Mouse (Mus musculus) Patski (cell line): ENCODE data around the gene Prr36. TPM values are rescaled to one million over a fixed set of nuclear protein-coding genes. Genes with fewer than 3 reads are reported as not detected.
A peak's percentile ranks its signal among the peaks of the same experiment; 100 is the strongest.

Experiments
- ATAC-seq: fragments of 100-300 bp; one replicate; pipeline ENCODE4 v1.8.0; 2021
- CTCF ChIA-PET: fragments of 350-600 bp; sonication (Branson Sonifier 250); formaldehyde crosslinking; loops from one replicate; lab custom pipeline; 2022; ENCODE audit warnings: inconsistent platforms; lab: Charles Lee
- POLR2A ChIA-PET: fragments of 350-600 bp; sonication (Branson Sonifier 250); formaldehyde crosslinking; loops from one replicate; lab custom pipeline; 2022; ENCODE audit warnings: antibody characterized with exemption, inconsistent platforms; lab: Charles Lee
- DNase-seq: peaks from one replicate; pipeline ENCODE4 v3.0.0-alpha.2; 2011; ENCODE audit warnings: low read depth, low spot score
- H3K27me3 ChIP-seq: fragments of 371-371 bp; one replicate; pipeline ENCODE4 v1.5.1; 2021
- CTCF ChIP-seq: fragments of 100-300 bp; IDR thresholded peaks from one replicate; pipeline ENCODE4 v1.5.1; 2021
- in situ Hi-C: fragments of 300-500 bp; cut with MboI; formaldehyde crosslinking; loops from 3 replicates; pipeline ENCODE4 v1.11.1; 2018; ENCODE audit warnings: low pct_unique_long_range_greater_than_20kb, mixed read lengths
- polyA plus RNA-seq: library from polyadenylated mRNA; unstranded; gene quantifications from one replicate; pipeline ENCODE4 v1.2.3, GENCODE M21; 2021

The Prr36 gene
- polyA plus RNA-seq, 1 experiment from 2014 or later: 0.12 TPM

- ATAC-seq (no peak), DNase-seq (no peak)
- in situ Hi-C loops: no loop called here
- TF ChIP-seq CTCF: no peak
- CTCF ChIA-PET: interaction anchor here (1.5 to 4.8 kb wide), 3 partner anchors 10 to 39 kb away, joined by 3 to 37 read pairs (median 12); partner anchors contain the start of gene Tgfbr3l
- no peaks in the 10 kb centered on the region for H3K27me3 ChIP-seq
- POLR2A ChIA-PET: interaction anchor here (0.9 to 3.7 kb wide), 4 partner anchors 10 to 37 kb away, joined by 3 to 20 read pairs (median 3); partner anchors contain the start of gene Tgfbr3l
Measured at GRCm38 (mm10) chr8:4239193-4239890, 22.1 kb upstream of the Prr36 start.

- H3K27me3 ChIP-seq: no peaks in the 10 kb centered on the region
- DNase-seq (peak; percentile 98), ATAC-seq (peak; percentile 87)
- in situ Hi-C loops: no loop called here
- POLR2A ChIA-PET: interaction anchor here (0.7 to 3.7 kb wide), 5 partner anchors 11 to 65 kb away, joined by 3 to 20 read pairs (median 3); partner anchors contain the start of gene Tgfbr3l
- CTCF ChIA-PET: interaction anchor here (0.7 to 4.8 kb wide), 5 partner anchors 10 to 39 kb away, joined by 3 to 37 read pairs (median 3); partner anchors contain the start of gene Tgfbr3l
- no peak for TF ChIP-seq CTCF
Measured at GRCm38 (mm10) chr8:4238434-4239192, 21.4 kb upstream of the Prr36 start, which contains the start of the genes Map2k7 and Gm49320. Gene Map2k7 (plus strand): TSS chr8:4238740. Gene Gm49320 (plus strand): TSS chr8:4238865.

GRCm38 (mm10) chr8:4237814-4238433 is 20.7 kb upstream of the Prr36 start:
- POLR2A ChIA-PET: interaction anchor here (0.7 to 3.7 kb wide), 2 partner anchors 12 to 65 kb away, joined by 3 to 20 read pairs; partner anchors contain the start of gene Tgfbr3l
- no peak for TF ChIP-seq CTCF
- DNase-seq (no peak), ATAC-seq (no peak)
- CTCF ChIA-PET: interaction anchor here (0.7 to 4.8 kb wide), 6 partner anchors 9 to 38 kb away, joined by 3 to 37 read pairs (median 4); partner anchors contain the start of gene Tgfbr3l
- H3K27me3 ChIP-seq: no peaks in the 10 kb centered on the region
- in situ Hi-C loops: no loop called here

- in situ Hi-C loops: no loop called here
- POLR2A ChIA-PET: no interaction called here
- no peak for ATAC-seq
Measured at GRCm38 (mm10) chr8:4230612-4231351, 13.5 kb upstream of the Prr36 start.

GRCm38 (mm10) chr8:4229784-4230183 is 12.5 kb upstream of the Prr36 start:
- TF ChIP-seq CTCF: no peak
- ChIA-PET CTCF (interaction anchor here (1.0 to 1.5 kb wide), 3 partner anchors 8 to 21 kb away, joined by 3 to 4 read pairs (median 4); partner anchors contain the start of genes Gm49320 and Map2k7), POLR2A (no interaction called here)
- H3K27me3 ChIP-seq: peaks cover 8% of the 10 kb centered on the region
- DNase-seq: no peak
- ATAC-seq: no peak
- in situ Hi-C loops: no loop called here

More at GRCm38 (mm10) chr8:4230612-4231351, 13.5 kb upstream of the Prr36 start:
- TF ChIP-seq CTCF: no peak
- CTCF ChIA-PET: interaction anchor here (1.0 to 1.5 kb wide), 3 partner anchors 15 to 51 kb away, joined by 3 to 4 read pairs (median 4); no protein-coding TSS in a partner anchor
- no peak for DNase-seq
- H3K27me3 ChIP-seq: peaks cover 8% of the 10 kb centered on the region

- in situ Hi-C loops: no loop called here
- no peak for DNase-seq
Measured at GRCm38 (mm10) chr8:4227919-4228318, 10.7 kb upstream of the Prr36 start.

GRCm38 (mm10) chr8:4226739-4227347 is 9.6 kb upstream of the Prr36 start, which contains the start of gene Lrrc8e:
Gene Lrrc8e (plus strand): TSS chr8:4226827.
- no peak for TF ChIP-seq CTCF
- DNase-seq (no peak), ATAC-seq (peak; percentile 78)
- ChIA-PET POLR2A (no interaction called here), CTCF (interaction anchor here (0.8 to 1.4 kb wide), 4 partner anchors 11 to 35 kb away, joined by 3 to 7 read pairs (median 3); partner anchors contain the start of gene Prr36)
- peaks cover 17% of the 10 kb centered on the region for H3K27me3 ChIP-seq
- in situ Hi-C loops: no loop called here

More at GRCm38 (mm10) chr8:4227919-4228318, 10.7 kb upstream of the Prr36 start:
- no peak for TF ChIP-seq CTCF
- CTCF ChIA-PET: interaction anchor here (1.0 kb wide), 1 partner anchor 23 kb away, joined by 3 read pairs; no protein-coding TSS in a partner anchor
- POLR2A ChIA-PET: no interaction called here
- no peak for ATAC-seq
- peaks cover 14% of the 10 kb centered on the region for H3K27me3 ChIP-seq

GRCm38 (mm10) chr8:4226323-4226722 is 9.1 kb upstream of the Prr36 start:
- peaks cover 17% of the 10 kb centered on the region for H3K27me3 ChIP-seq
- POLR2A ChIA-PET: no interaction called here
- no peak for TF ChIP-seq CTCF
- peak; percentile 42 for ATAC-seq
- no peak for DNase-seq
- in situ Hi-C loops: no loop called here
- CTCF ChIA-PET: interaction anchor here (1.4 kb wide), 1 partner anchor 10 kb away, joined by 7 read pairs; the partner anchor contains the start of gene Prr36

GRCm38 (mm10) chr8:4222059-4222458 is 4.8 kb upstream of the Prr36 start:
- no peak for ATAC-seq
- ChIA-PET CTCF (no interaction called here), POLR2A (no interaction called here)
- H3K27me3 ChIP-seq: peaks cover 21% of the 10 kb centered on the region
- in situ Hi-C loops: no loop called here
- TF ChIP-seq CTCF: no peak
- no peak for DNase-seq
